24 mouse cellular contexts compared by ENCODE assay signal in the genomic region with DNA sequence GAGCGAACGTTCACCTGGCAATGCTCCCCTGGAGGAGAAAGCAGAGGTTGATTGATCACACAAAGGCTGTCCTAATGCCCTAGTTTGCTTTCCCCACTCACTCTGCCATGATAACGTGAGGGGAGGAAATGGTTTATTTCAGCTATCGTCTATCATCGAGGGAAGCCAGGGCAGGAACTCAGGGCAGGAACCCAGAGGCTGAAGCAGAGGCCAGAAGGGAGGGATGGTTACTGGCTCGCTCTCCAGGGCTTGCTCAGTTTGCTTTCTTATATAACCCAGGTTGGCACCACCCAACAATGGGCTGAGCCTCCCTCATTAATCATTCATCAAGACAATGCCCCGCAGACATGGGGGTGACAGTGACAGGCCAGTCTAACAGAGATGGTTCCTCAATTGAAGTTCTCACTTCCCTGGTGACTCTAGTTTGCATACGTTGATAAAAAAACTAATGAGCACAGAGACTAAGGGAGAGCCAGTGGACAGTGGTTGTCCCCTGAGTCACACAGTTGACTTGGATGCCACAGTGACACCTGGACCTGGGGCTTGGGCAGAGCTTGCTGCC.
DNase-seq lines count a peak whose midpoint lies in the region; ATAC-seq and TF ChIP-seq lines count a peak whose summit lies in the region.
"Had no signal": no experiment of that assay in that cellular context is flagged by ENCODE, and none has a peak within 500 bp of the region (broad histone marks: within the 10 kb centered on the region; RNA-seq: fewer than 3 reads in every experiment).

No protein-coding gene starts in this region.

- WGBS in kidney, adult 2 months: 60% methylated on average over 8 of the region's 8 CpGs
- 64% methylated on average over 8 of the region's 8 CpGs for WGBS in kidney, embryonic 16.5 days

- TF ChIP-seq POLR2A in kidney, adult 2 months (IDR thresholded peaks at IDR 0.05; ENCODE audit: low read depth, low read length): no peak

- H3K27me3 ChIP-seq in kidney, adult 2 months (replicated peaks; ENCODE audit: control insufficient read depth, insufficient read depth, low read length): no peaks in the 10 kb centered on the region
- H3K27me3 ChIP-seq in kidney, embryonic 16.5 days (ENCODE audit: insufficient read depth, low read length): no peaks in the 10 kb centered on the region
- no peaks in the 10 kb centered on the region for H3K27me3 ChIP-seq in splenic B cell, adult 2 months (ENCODE audit: control insufficient read depth, insufficient read depth, low read length, poor library complexity, severe bottlenecking)
- H3K27me3 ChIP-seq: embryonic facial prominence, embryonic 15.5 days; hindbrain, embryonic 15.5 days; limb, embryonic 15.5 days; neural tube, embryonic 12.5 days had no signal

- H3K36me3 ChIP-seq in kidney, adult 2 months (ENCODE audit: control insufficient read depth, insufficient read depth, low read length): no peaks in the 10 kb centered on the region
- peaks cover 9% of the 10 kb centered on the region; the same call in 1 of the 2 replicates for H3K36me3 ChIP-seq in kidney, embryonic 16.5 days (ENCODE audit: insufficient read depth, low read length)
- no peaks in the 10 kb centered on the region for H3K36me3 ChIP-seq in splenic B cell, adult 2 months (ENCODE audit: control insufficient read depth, insufficient read depth, low read length, poor library complexity, severe bottlenecking)
- H3K36me3 ChIP-seq: embryonic facial prominence, embryonic 15.5 days; hindbrain, embryonic 15.5 days; intestine, embryonic 15.5 days; limb, embryonic 15.5 days had no signal

- ATAC-seq in kidney, embryonic 16.5 days (ENCODE audit: low FRiP score, low TSS enrichment): no peak
- ATAC-seq in granulocyte monocyte progenitor cell, adult 5-6 weeks (replicated peaks; ENCODE audit: poor library complexity, severe bottlenecking): peak; percentile 86
- ATAC-seq: intestine, embryonic 15.5 days had no signal

- TF ChIP-seq CTCF in kidney, adult 2 months (conservative IDR thresholded peaks at IDR 0.05; ENCODE audit: insufficient read depth, insufficient read length, low read depth, low read length): no peak

- H3K4me1 ChIP-seq in kidney, adult 2 months (ENCODE audit: control insufficient read depth, insufficient read depth, low read length): no peaks in the 10 kb centered on the region
- no peaks in the 10 kb centered on the region for H3K4me1 ChIP-seq in kidney, embryonic 16.5 days (ENCODE audit: insufficient read depth, low read length)
- H3K4me1 ChIP-seq: intestine, embryonic 15.5 days; limb, embryonic 15.5 days had no signal

- H3K9me3 ChIP-seq in kidney, embryonic 16.5 days (ENCODE audit: low read length): no peaks in the 10 kb centered on the region
- H3K9me3 ChIP-seq: embryonic facial prominence, embryonic 15.5 days; hindbrain, embryonic 15.5 days; intestine, embryonic 15.5 days; limb, embryonic 15.5 days; neural tube, embryonic 12.5 days had no signal

- DNase-seq in kidney, adult 2 months: peak; percentile 42
- peak; percentile 37 to 46 for DNase-seq in B cell, adult 2 months
- peak; percentile 72 for DNase-seq in splenic B cell, adult 2 months (ENCODE audit: low read depth, low spot score)
- DNase-seq in gastrocnemius, postnatal 10 days: no peak
- DNase-seq in thymus, postnatal 0 days (ENCODE audit: low spot score): no peak
- DNase-seq: adrenal gland, postnatal 14 days; cerebellum, adult 2 months; cerebellum, postnatal 36 days; gastrocnemius, postnatal 36 days; heart, postnatal 4 days; layer of hippocampus, adult 9-11 months; left cerebral cortex, postnatal 4 days; retina, postnatal 1 day; right cerebral cortex, postnatal 25 days; thymus, adult 18-20 months had no signal

- no peak overlapping the region for H3K27ac ChIP-seq in kidney, adult 2 months (ENCODE audit: insufficient read depth, low read depth, low read length)
- H3K27ac ChIP-seq in kidney, embryonic 16.5 days (ENCODE audit: low read length): no peak overlapping the region
- H3K27ac ChIP-seq: embryonic facial prominence, embryonic 15.5 days; hindbrain, embryonic 15.5 days; intestine, embryonic 15.5 days; limb, embryonic 15.5 days; macrophage; neural tube, embryonic 12.5 days had no signal

- no peak overlapping the region for H3K4me2 ChIP-seq in kidney, embryonic 16.5 days (replicated peaks; ENCODE audit: low read depth, low read length)
- H3K4me2 ChIP-seq: embryonic facial prominence, embryonic 15.5 days; hindbrain, embryonic 15.5 days; intestine, embryonic 15.5 days; limb, embryonic 15.5 days; midbrain, embryonic 11.5 days; neural tube, embryonic 12.5 days had no signal

- H3K9ac ChIP-seq in kidney, embryonic 16.5 days (replicated peaks; ENCODE audit: low read length): no peak overlapping the region
- H3K9ac ChIP-seq: embryonic facial prominence, embryonic 15.5 days; hindbrain, embryonic 15.5 days; intestine, embryonic 15.5 days; limb, embryonic 15.5 days; neural tube, embryonic 12.5 days had no signal

- H3K4me3 ChIP-seq in kidney, adult 2 months (ENCODE audit: insufficient read depth, low read depth, low read length): no peak overlapping the region
- H3K4me3 ChIP-seq in kidney, embryonic 16.5 days (ENCODE audit: low read length): no peak overlapping the region
- H3K4me3 ChIP-seq: embryonic facial prominence, embryonic 15.5 days; hindbrain, embryonic 15.5 days; intestine, embryonic 15.5 days; limb, embryonic 15.5 days; neural tube, embryonic 12.5 days had no signal

Comparison
In these comparisons a context has a peak if more than half of its experiments do, and no peak if none do; other contexts are left out.
1. DNase-seq: peak in kidney, adult 2 months (single experiment), B cell, adult 2 months (2 of 2) and splenic B cell, adult 2 months (single experiment); none in gastrocnemius, postnatal 10 days (single experiment) and thymus, postnatal 0 days (single experiment).